Mouse (Mus musculus): Measurements from ENCODE around the gene Ntrk3. TPM values are rescaled to one million over a fixed set of nuclear protein-coding genes. Genes with fewer than 3 reads are reported as not detected.

The Ntrk3 gene
- total RNA-seq, 1 experiment from 2014 or later: 0.76 TPM

GRCm38 (mm10) chr7:78409970-78410369 lies 327.8 kb downstream of the Ntrk3 start:
- ATAC-seq (replicated peaks; ENCODE audit: insufficient number of reproducible peaks, low FRiP score, low TSS enrichment, poor library complexity, severe bottlenecking): no peak

- no peak for ATAC-seq (replicated peaks; ENCODE audit: insufficient number of reproducible peaks, low FRiP score, low TSS enrichment, poor library complexity, severe bottlenecking)
Measured at GRCm38 (mm10) chr7:78406641-78407291, 331.0 kb downstream of the Ntrk3 start.

- no peak for ATAC-seq (replicated peaks; ENCODE audit: insufficient number of reproducible peaks, low FRiP score, low TSS enrichment, poor library complexity, severe bottlenecking)
Measured at GRCm38 (mm10) chr7:78404481-78404880, 333.3 kb downstream of the Ntrk3 start.

GRCm38 (mm10) chr7:78402495-78402894 lies 335.3 kb downstream of the Ntrk3 start:
- ATAC-seq (replicated peaks; ENCODE audit: insufficient number of reproducible peaks, low FRiP score, low TSS enrichment, poor library complexity, severe bottlenecking): no peak

GRCm38 (mm10) chr7:78400219-78400618 lies 337.6 kb downstream of the Ntrk3 start:
- ATAC-seq (replicated peaks; ENCODE audit: insufficient number of reproducible peaks, low FRiP score, low TSS enrichment, poor library complexity, severe bottlenecking): no peak

GRCm38 (mm10) chr7:78398377-78398776 lies 339.4 kb downstream of the Ntrk3 start:
- ATAC-seq (replicated peaks; ENCODE audit: insufficient number of reproducible peaks, low FRiP score, low TSS enrichment, poor library complexity, severe bottlenecking): no peak

- ATAC-seq (replicated peaks; ENCODE audit: insufficient number of reproducible peaks, low FRiP score, low TSS enrichment, poor library complexity, severe bottlenecking): no peak
Measured at GRCm38 (mm10) chr7:78397215-78397614, 340.6 kb downstream of the Ntrk3 start.

- ATAC-seq (replicated peaks; ENCODE audit: insufficient number of reproducible peaks, low FRiP score, low TSS enrichment, poor library complexity, severe bottlenecking): no peak
Measured at GRCm38 (mm10) chr7:78390019-78390418, 347.8 kb downstream of the Ntrk3 start.

GRCm38 (mm10) chr7:78388101-78388500 lies 349.7 kb downstream of the Ntrk3 start:
- no peak for ATAC-seq (replicated peaks; ENCODE audit: insufficient number of reproducible peaks, low FRiP score, low TSS enrichment, poor library complexity, severe bottlenecking)

GRCm38 (mm10) chr7:78385971-78386370 lies 351.8 kb downstream of the Ntrk3 start:
- ATAC-seq (replicated peaks; ENCODE audit: insufficient number of reproducible peaks, low FRiP score, low TSS enrichment, poor library complexity, severe bottlenecking): no peak

GRCm38 (mm10) chr7:78384111-78384510 lies 353.7 kb downstream of the Ntrk3 start:
- no peak for ATAC-seq (replicated peaks; ENCODE audit: insufficient number of reproducible peaks, low FRiP score, low TSS enrichment, poor library complexity, severe bottlenecking)

GRCm38 (mm10) chr7:78382126-78382525 lies 355.7 kb downstream of the Ntrk3 start:
- no peak for ATAC-seq (replicated peaks; ENCODE audit: insufficient number of reproducible peaks, low FRiP score, low TSS enrichment, poor library complexity, severe bottlenecking)

GRCm38 (mm10) chr7:78379784-78380183 lies 358.0 kb downstream of the Ntrk3 start:
- no peak for ATAC-seq (replicated peaks; ENCODE audit: insufficient number of reproducible peaks, low FRiP score, low TSS enrichment, poor library complexity, severe bottlenecking)

GRCm38 (mm10) chr7:78378306-78378705 lies 359.5 kb downstream of the Ntrk3 start:
- ATAC-seq (replicated peaks; ENCODE audit: insufficient number of reproducible peaks, low FRiP score, low TSS enrichment, poor library complexity, severe bottlenecking): no peak

GRCm38 (mm10) chr7:78376875-78377274 lies 360.9 kb downstream of the Ntrk3 start:
- no peak for ATAC-seq (replicated peaks; ENCODE audit: insufficient number of reproducible peaks, low FRiP score, low TSS enrichment, poor library complexity, severe bottlenecking)

- no peak for ATAC-seq (replicated peaks; ENCODE audit: insufficient number of reproducible peaks, low FRiP score, low TSS enrichment, poor library complexity, severe bottlenecking)
Measured at GRCm38 (mm10) chr7:78361341-78362309, 376.2 kb downstream of the Ntrk3 start.

- no peak for ATAC-seq (replicated peaks; ENCODE audit: insufficient number of reproducible peaks, low FRiP score, low TSS enrichment, poor library complexity, severe bottlenecking)
Measured at GRCm38 (mm10) chr7:78347464-78347863, 390.3 kb downstream of the Ntrk3 start.

GRCm38 (mm10) chr7:78333422-78333821 lies 404.4 kb downstream of the Ntrk3 start:
- ATAC-seq (replicated peaks; ENCODE audit: insufficient number of reproducible peaks, low FRiP score, low TSS enrichment, poor library complexity, severe bottlenecking): no peak

GRCm38 (mm10) chr7:78328301-78328700 lies 409.5 kb downstream of the Ntrk3 start:
- no peak for ATAC-seq (replicated peaks; ENCODE audit: insufficient number of reproducible peaks, low FRiP score, low TSS enrichment, poor library complexity, severe bottlenecking)

- ATAC-seq (replicated peaks; ENCODE audit: insufficient number of reproducible peaks, low FRiP score, low TSS enrichment, poor library complexity, severe bottlenecking): no peak
Measured at GRCm38 (mm10) chr7:78326185-78326584, 411.6 kb downstream of the Ntrk3 start.

All from monocyte, adult 5-6 weeks (primary cell).